Mouse (Mus musculus): Measurements from ENCODE around the gene Fam117a. TPM values are rescaled to one million over a fixed set of nuclear protein-coding genes. Genes with fewer than 3 reads are reported as not detected.
"Not testable (repeated sequence)": the region's sequence is repeated elsewhere in the genome, so short reads cannot be mapped to it uniquely, and the experiment has no call there.

Gene Fam117a
- polyA plus RNA-seq, 1 experiment from 2014 or later: 17.0 TPM

DNA sequence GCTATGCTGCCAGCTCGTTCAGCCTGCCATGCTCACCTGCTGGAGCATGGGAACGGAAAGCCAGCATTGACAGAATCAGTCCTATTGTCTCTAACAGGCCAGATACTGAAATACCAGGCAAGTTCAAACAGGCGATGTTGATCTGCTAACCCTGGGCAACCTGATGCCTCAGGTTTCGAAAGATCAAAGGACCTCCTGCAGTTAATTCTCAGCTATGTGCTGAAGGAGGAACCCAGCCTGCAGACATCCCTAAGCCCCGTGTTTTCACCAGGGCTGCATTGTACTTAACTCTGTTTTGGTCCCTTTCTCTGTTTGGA lies 56.6 kb downstream of the Fam117a start:
- no peak overlapping the region for H3K4me3 ChIP-seq (replicated peaks)
- H3K4me1 ChIP-seq: peaks cover 51% of the 10 kb centered on the region
- H3K9ac ChIP-seq: no peak overlapping the region
- H3K9me3 ChIP-seq (replicated peaks): no peaks in the 10 kb centered on the region
- 18% methylated on average over 5 of the region's 5 CpGs for WGBS
- no peak for ATAC-seq (ENCODE audit: insufficient number of reproducible peaks, low FRiP score, low TSS enrichment, low read depth)
- no peaks in the 10 kb centered on the region for H3K27me3 ChIP-seq
- peak overlapping the region; percentile 80 for H3K27ac ChIP-seq (replicated peaks)
- peaks cover 26% of the 10 kb centered on the region for H3K36me3 ChIP-seq
- H3K4me2 ChIP-seq (replicated peaks): 0 out of 2 replicates have a peak overlapping the region, but pooled peaks have one; percentile 1

DNA sequence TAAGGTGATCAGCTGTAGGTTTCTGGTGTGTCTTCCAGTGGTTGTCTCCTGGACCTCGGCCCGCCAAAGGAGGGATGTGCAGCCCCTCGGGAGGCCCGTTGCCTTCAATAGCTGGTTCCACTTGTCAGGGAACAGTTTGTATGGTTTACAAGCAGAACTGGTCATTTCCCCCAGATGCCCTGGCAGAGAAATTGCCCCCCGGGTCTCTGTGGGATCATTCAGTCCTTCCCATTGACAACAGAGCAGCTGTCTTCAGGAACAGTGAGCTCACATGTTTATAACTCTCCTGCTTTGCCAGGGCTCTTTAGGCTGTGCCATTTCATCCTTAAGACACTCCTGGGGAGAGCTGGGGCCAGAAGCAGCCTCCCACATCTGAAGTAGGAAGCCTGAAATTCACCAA lies 57.3 kb downstream of the Fam117a start:
- H3K4me3 ChIP-seq (replicated peaks): no peak overlapping the region
- H3K27me3 ChIP-seq: no peaks in the 10 kb centered on the region
- no peak overlapping the region for H3K4me2 ChIP-seq (replicated peaks)
- no peak for ATAC-seq (ENCODE audit: insufficient number of reproducible peaks, low FRiP score, low TSS enrichment, low read depth)
- WGBS: 44% methylated on average over 5 of the region's 5 CpGs
- peaks cover 19% of the 10 kb centered on the region for H3K36me3 ChIP-seq
- peaks cover 51% of the 10 kb centered on the region for H3K4me1 ChIP-seq
- H3K9me3 ChIP-seq (replicated peaks): no peaks in the 10 kb centered on the region
- H3K27ac ChIP-seq (replicated peaks): peak overlapping the region; percentile 80
- no peak overlapping the region for H3K9ac ChIP-seq

DNA sequence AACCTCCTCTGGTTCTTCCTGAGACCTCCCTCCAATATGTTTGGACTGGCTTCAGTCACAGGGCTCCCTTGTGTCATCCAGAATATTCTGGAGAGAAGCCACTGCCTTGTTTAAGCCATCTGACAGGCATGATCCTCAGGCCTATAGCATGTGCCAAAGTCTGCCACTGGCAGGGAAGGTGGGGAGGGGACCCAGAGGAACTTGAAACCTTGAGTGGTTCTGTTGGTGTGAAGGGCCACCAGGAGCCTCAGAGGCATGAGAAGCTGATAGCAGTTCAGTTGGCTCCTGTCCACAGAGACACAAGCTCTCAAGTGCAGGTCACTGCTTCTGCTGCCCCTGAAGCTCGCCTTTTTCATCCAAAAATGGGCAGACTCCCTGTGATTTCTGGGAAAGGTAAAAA lies 59.7 kb downstream of the Fam117a start:
- no peaks in the 10 kb centered on the region for H3K36me3 ChIP-seq
- no peaks in the 10 kb centered on the region for H3K27me3 ChIP-seq
- no peak overlapping the region for H3K4me2 ChIP-seq (replicated peaks)
- peaks cover 51% of the 10 kb centered on the region for H3K4me1 ChIP-seq
- 67% methylated on average over 1 of the region's 1 CpGs for WGBS
- no peak overlapping the region for H3K27ac ChIP-seq (replicated peaks)
- H3K9me3 ChIP-seq (replicated peaks): no peaks in the 10 kb centered on the region
- H3K4me3 ChIP-seq (replicated peaks): no peak overlapping the region
- no peak overlapping the region for H3K9ac ChIP-seq
- ATAC-seq (ENCODE audit: insufficient number of reproducible peaks, low FRiP score, low TSS enrichment, low read depth): no peak

DNA sequence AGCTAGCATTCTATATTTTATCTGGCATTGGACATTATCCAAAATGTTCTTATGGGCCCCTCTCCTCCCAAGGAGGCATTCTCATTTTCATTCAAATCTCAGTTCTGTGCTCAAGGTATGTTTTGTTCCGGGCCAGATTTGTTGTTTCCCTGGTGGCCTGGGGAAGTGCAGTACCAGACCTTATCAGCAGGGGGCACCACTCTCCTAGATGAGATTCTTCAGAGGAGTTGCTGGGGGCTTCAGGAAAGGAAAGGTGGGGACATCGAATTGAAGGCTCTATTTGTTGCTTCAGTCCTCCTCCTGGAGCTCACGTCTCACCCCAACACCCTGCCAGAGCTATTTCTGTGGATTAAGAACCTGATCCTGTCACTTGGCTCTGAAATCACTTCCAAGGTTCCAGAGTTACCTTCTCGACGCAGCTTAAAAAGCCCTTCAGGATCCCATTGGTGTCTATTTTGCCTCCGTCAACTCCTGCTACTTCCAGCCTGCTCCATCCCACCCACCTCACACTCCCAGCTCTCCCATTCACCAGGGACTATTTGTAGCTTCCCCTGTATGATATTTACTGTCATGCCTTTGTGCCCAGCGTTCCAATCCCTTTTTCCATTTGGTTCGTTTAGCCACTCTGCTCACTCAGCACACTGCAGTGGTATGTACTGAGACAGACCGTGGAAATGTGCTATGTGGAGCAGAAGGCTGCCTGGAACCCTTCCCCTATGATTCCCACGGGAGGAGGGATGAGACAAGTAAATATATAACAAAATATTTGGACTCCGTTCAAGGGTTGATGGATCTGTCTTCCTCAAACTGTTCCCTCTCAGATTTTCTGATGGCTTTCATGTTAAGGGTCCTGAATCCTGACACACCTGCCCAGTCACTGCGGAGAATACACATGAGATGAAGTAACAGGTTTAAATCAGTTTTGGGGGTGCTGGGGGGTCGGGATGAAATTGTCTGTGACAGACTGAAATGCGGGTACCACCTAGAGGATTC lies 61.3 kb downstream of the Fam117a start:
- H3K27ac ChIP-seq (replicated peaks): no peak overlapping the region

DNA sequence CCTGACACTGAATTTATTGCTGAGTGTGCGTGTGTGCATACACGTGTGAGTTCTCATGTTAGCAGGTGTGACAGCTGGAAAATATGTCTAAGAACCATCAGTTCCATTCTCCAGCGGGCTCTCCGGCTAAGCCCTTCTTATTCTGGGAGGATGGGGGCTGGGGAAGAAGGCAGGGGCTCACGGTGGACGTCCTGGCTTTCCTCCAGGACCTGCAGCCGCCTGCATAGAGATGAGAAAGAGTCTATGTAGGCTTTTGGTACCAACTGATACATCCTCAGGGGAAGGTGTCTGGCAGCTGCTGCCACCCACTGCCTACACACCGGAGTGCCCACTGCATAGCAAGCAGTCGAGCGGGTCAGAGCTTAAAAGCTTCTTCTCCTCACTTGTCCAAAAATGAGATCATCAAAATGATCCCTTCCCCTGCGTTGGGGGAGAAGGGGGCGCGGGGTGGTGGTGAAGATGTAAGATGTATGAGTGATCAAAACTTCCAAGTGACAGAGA lies 62.8 kb downstream of the Fam117a start:
- 66% methylated on average over 13 of the region's 13 CpGs for WGBS
- Histone ChIP-seq H3K9ac (no peak overlapping the region), H3K4me1 (peaks cover 36% of the 10 kb centered on the region), H3K4me3 (replicated peaks) (no peak overlapping the region), H3K36me3 (no peaks in the 10 kb centered on the region), H3K27ac (replicated peaks) (no peak overlapping the region), H3K9me3 (replicated peaks) (no peaks in the 10 kb centered on the region), H3K27me3 (no peaks in the 10 kb centered on the region), H3K4me2 (replicated peaks) (no peak overlapping the region)
- no peak for ATAC-seq (ENCODE audit: insufficient number of reproducible peaks, low FRiP score, low TSS enrichment, low read depth)

More for the DNA sequence above, 61.3 kb downstream of the Fam117a start:
- no peaks in the 10 kb centered on the region for H3K9me3 ChIP-seq (replicated peaks)
- H3K27me3 ChIP-seq: no peaks in the 10 kb centered on the region
- no peaks in the 10 kb centered on the region for H3K36me3 ChIP-seq
- WGBS: 45% methylated on average over 14 of the region's 14 CpGs
- no peak overlapping the region for H3K4me3 ChIP-seq (replicated peaks)
- ATAC-seq (ENCODE audit: insufficient number of reproducible peaks, low FRiP score, low TSS enrichment, low read depth): no peak
- H3K9ac ChIP-seq: no peak overlapping the region
- H3K4me1 ChIP-seq: peaks cover 42% of the 10 kb centered on the region
- H3K4me2 ChIP-seq (replicated peaks): peak overlapping the region; percentile 29; the same call in 1 of the 2 replicates

DNA sequence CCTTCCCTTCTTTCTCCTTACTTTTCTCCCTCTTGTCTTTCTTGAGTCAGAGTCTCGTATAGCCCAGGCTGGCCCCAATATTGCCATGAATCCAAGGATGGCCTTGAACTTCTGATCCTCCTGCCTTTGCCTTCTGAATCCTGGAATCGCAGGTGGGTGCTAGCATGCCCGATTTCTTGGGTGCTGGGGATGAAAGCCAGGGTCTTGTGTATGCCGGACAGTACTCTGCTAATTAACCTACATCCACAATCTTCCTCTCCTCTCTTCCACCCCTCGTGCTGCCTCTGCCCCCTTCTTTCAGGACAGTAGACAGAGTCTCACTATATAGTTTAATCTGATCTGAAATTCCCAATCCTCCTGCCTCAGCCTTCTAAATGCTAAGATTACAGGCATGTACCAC lies 64.8 kb downstream of the Fam117a start:
- Histone ChIP-seq H3K9me3 (replicated peaks) (no peaks in the 10 kb centered on the region), H3K27ac (replicated peaks) (no peak overlapping the region), H3K36me3 (no peaks in the 10 kb centered on the region), H3K4me1 (peaks cover 26% of the 10 kb centered on the region), H3K4me2 (replicated peaks) (no peak overlapping the region), H3K4me3 (replicated peaks) (no peak overlapping the region), H3K27me3 (no peaks in the 10 kb centered on the region), H3K9ac (no peak overlapping the region)
- no peak for ATAC-seq (ENCODE audit: insufficient number of reproducible peaks, low FRiP score, low TSS enrichment, low read depth)
- 85% methylated on average over 5 of the region's 5 CpGs for WGBS

DNA sequence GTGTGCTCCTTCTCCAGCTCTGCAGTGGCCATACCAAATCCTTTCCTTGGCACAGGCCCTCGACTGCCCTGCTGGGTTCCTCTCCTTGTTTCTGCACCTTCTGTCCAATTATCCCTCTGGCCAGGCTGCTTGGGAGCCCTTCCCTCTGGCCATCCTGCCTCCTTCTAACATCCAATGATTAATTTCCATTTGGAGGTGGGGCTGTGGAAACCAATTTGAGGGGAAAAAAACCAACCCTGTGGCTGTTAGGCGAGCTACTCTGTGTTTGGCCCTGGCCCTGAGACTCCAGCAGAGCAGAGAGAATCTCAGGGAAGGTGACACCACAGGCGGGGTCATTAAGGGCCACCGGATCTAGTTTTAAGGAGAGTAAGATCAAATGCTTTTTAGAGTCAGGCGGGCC lies 65.4 kb downstream of the Fam117a start:
- 24% methylated on average over 5 of the region's 5 CpGs for WGBS
- ATAC-seq (ENCODE audit: insufficient number of reproducible peaks, low FRiP score, low TSS enrichment, low read depth): no peak
- no peak overlapping the region for H3K4me3 ChIP-seq (replicated peaks)

DNA sequence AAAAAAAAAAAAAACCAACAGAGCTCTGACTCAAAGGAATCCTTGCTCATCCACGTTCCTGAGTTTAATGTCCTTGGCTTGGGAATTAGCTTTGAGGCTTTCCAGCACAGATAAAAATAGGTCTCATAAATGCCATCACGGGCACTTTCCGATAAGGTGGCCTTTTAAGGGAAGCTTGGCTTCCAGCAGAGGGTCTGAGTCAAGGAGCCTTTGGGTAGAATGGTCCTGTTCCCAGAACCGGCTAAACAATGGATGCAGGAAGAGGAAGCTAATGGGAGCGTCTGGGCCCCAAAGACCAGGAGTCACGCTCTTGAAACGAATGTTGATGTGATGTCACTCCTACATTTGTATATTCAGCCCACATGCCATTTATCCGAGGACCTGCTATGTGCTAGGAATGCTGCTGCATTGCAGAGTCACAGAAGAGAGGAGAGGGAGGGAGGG lies 65.9 kb downstream of the Fam117a start:
- Histone ChIP-seq H3K36me3 (no peaks in the 10 kb centered on the region), H3K4me2 (replicated peaks) (no peak overlapping the region), H3K4me1 (peaks cover 21% of the 10 kb centered on the region), H3K9ac (no peak overlapping the region), H3K9me3 (replicated peaks) (no peaks in the 10 kb centered on the region), H3K27me3 (no peaks in the 10 kb centered on the region), H3K4me3 (replicated peaks) (no peak overlapping the region), H3K27ac (replicated peaks) (no peak overlapping the region)
- ATAC-seq (ENCODE audit: insufficient number of reproducible peaks, low FRiP score, low TSS enrichment, low read depth): no peak
- WGBS: 18% methylated on average over 8 of the region's 8 CpGs

More for the DNA sequence above, 65.4 kb downstream of the Fam117a start:
- Histone ChIP-seq H3K9ac (no peak overlapping the region), H3K27ac (replicated peaks) (no peak overlapping the region), H3K4me1 (peaks cover 23% of the 10 kb centered on the region), H3K9me3 (replicated peaks) (no peaks in the 10 kb centered on the region), H3K36me3 (no peaks in the 10 kb centered on the region), H3K27me3 (no peaks in the 10 kb centered on the region), H3K4me2 (replicated peaks) (no peak overlapping the region)

DNA sequence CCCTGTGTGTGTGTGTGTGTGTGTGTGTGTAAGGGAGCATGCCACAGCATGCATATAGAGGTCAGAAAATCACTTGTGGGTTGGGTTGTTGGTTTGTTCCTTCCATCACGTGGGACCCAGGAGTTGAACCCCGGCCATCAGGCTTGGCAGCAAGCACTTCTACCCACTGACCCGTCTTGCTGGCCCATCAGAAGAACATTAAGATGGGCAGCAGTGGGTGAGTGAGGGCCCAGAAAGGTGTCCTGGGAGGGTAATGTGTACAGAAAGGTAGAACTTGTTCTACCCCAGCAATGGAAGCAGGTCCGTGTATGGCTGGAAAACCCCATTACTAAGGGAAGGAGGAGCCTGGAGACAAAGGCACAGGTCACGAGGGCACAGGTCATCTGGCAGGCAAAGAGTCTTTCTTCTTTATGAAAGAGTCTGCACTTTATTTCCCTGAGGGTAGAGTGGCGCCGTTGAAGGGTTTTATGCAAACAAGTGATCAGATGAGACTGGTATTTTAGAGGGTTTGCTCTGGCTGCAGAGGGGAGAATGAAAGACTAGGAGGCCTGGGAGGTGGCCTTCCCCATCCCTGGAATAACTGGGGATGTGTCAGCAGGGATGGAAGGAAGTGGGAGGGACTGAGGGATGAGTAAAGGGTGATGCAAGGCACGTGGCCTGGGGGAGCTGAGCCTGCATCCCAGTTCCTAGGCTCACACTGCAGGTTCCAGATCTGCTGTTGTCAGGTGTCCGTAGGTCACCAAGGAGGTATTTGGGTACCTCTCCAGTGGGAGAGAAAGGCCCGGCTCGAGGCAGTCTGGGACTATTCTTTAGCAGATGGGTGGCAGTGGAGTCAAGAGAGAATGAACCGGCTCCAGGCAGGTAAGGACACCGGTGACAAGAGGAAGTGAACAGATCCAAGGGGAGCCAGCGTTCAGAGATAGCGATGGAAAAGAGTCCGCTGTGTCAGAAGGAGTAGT lies 66.8 kb downstream of the Fam117a start:
- Histone ChIP-seq H3K9me3 (replicated peaks) (no peaks in the 10 kb centered on the region), H3K4me1 (peaks cover 13% of the 10 kb centered on the region), H3K36me3 (no peaks in the 10 kb centered on the region), H3K27ac (replicated peaks) (no peak overlapping the region), H3K4me2 (replicated peaks) (no peak overlapping the region), H3K27me3 (no peaks in the 10 kb centered on the region), H3K4me3 (replicated peaks) (no peak overlapping the region), H3K9ac (no peak overlapping the region)
- 63% methylated on average over 16 of the region's 16 CpGs for WGBS
- no peak for ATAC-seq (ENCODE audit: insufficient number of reproducible peaks, low FRiP score, low TSS enrichment, low read depth)

DNA sequence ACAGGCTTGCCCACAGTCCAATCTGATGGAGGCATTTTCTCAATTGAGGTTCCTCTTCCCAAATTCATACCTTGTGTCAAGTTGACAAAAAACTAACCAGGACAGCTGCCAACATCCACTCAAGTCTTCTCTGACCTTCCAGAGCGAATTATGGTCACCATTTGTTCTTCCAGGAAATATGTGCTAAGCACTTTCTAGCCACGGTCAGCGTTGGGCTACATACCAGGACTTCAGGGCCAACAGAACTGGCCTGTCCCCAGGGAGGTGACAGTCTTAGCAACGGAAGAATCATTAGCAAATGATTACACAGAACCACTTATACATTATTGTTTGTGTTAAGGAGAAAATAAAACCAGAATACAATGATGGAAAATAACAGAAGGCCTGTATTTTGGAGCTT lies 69.0 kb downstream of the Fam117a start:
- H3K9ac ChIP-seq: no peak overlapping the region
- H3K4me1 ChIP-seq: peaks cover 13% of the 10 kb centered on the region
- 71% methylated on average over 4 of the region's 4 CpGs for WGBS
- no peak for ATAC-seq (ENCODE audit: insufficient number of reproducible peaks, low FRiP score, low TSS enrichment, low read depth)
- H3K9me3 ChIP-seq (replicated peaks): no peaks in the 10 kb centered on the region
- no peak overlapping the region for H3K27ac ChIP-seq (replicated peaks)
- no peak overlapping the region for H3K4me3 ChIP-seq (replicated peaks)
- no peaks in the 10 kb centered on the region for H3K27me3 ChIP-seq
- H3K36me3 ChIP-seq: no peaks in the 10 kb centered on the region
- H3K4me2 ChIP-seq (replicated peaks): no peak overlapping the region

DNA sequence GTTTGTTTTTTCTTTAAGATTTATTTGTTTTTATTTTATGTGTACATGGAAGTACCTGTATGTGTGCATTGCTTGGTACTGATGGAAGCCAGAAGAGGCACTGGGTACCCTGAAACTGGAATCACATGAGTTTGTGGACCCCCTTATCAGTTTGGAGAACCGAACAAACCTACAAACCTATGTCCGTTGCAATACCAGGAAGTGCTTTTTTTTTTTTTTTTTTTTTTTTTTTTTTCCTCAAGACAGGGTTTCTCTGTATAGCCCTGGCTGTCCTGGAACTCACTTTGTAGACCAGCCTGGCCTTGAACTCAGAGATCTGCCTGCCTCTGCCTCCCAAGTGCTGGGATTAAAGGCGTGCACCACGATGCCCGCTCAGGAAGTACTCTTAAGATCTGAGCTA lies 69.6 kb downstream of the Fam117a start:
- WGBS: 89% methylated on average over 5 of the region's 5 CpGs
- H3K9ac ChIP-seq: not testable (repeated sequence)

More for the DNA sequence above, 69.6 kb downstream of the Fam117a start:
- H3K4me3 ChIP-seq (replicated peaks); H3K9me3 ChIP-seq (replicated peaks); H3K4me2 ChIP-seq (replicated peaks); ATAC-seq (ENCODE audit: insufficient number of reproducible peaks, low FRiP score, low TSS enrichment, low read depth); H3K36me3 ChIP-seq; H3K27me3 ChIP-seq; H3K27ac ChIP-seq (replicated peaks): not testable (repeated sequence)
- peaks cover 17% of the 10 kb centered on the region for H3K4me1 ChIP-seq

Measured in embryonic facial prominence, embryonic 15.5 days (tissue).